Mouse (Mus musculus): ENCODE data around the gene Bcat1. TPM values are rescaled to one million over a fixed set of nuclear protein-coding genes. Genes with fewer than 3 reads are reported as not detected.

Gene Bcat1
- polyA plus RNA-seq, 1 experiment = 141 TPM

GRCm38 (mm10) chr6:145017508-145017907 lies 58.5 kb downstream of the Bcat1 start:
- Histone ChIP-seq H3K27ac (ENCODE audit: insufficient read depth, low read length) (no peak overlapping the region), H3K36me3 (ENCODE audit: control insufficient read depth, insufficient read depth, low read length, poor library complexity, severe bottlenecking) (peaks cover 46% of the 10 kb centered on the region)
- TF ChIP-seq EP300 (IDR thresholded peaks at IDR 0.05; ENCODE audit: insufficient read depth, low read depth, low read length) (no peak), POLR2A (IDR thresholded peaks at IDR 0.05; ENCODE audit: insufficient read depth, low read length) (no peak), CTCF (IDR thresholded peaks at IDR 0.05; ENCODE audit: low read depth, low read length) (no peak)

GRCm38 (mm10) chr6:145016639-145017038 lies 59.3 kb downstream of the Bcat1 start:
- no peak for TF ChIP-seq POLR2A (IDR thresholded peaks at IDR 0.05; ENCODE audit: insufficient read depth, low read length)
- TF ChIP-seq CTCF (IDR thresholded peaks at IDR 0.05; ENCODE audit: low read depth, low read length) = no peak
- TF ChIP-seq EP300 (IDR thresholded peaks at IDR 0.05; ENCODE audit: insufficient read depth, low read depth, low read length) = no peak
- peaks cover 41% of the 10 kb centered on the region for H3K36me3 ChIP-seq (ENCODE audit: control insufficient read depth, insufficient read depth, low read length, poor library complexity, severe bottlenecking)
- no peak overlapping the region for H3K27ac ChIP-seq (ENCODE audit: insufficient read depth, low read length)
- no peaks in the 10 kb centered on the region for H3K27me3 ChIP-seq (ENCODE audit: control insufficient read depth, insufficient read depth, low read length, poor library complexity, severe bottlenecking)
- no peaks in the 10 kb centered on the region for H3K4me1 ChIP-seq (ENCODE audit: control insufficient read depth, insufficient read depth, low read length)
- no peaks in the 10 kb centered on the region for H3K9me3 ChIP-seq (replicated peaks; ENCODE audit: control insufficient read depth, insufficient read depth, low read length, poor library complexity, severe bottlenecking)
- H3K4me3 ChIP-seq (ENCODE audit: low read depth, low read length) = no peak overlapping the region
- H3K9ac ChIP-seq (ENCODE audit: low read depth, poor library complexity, severe bottlenecking) = no peak overlapping the region

More at GRCm38 (mm10) chr6:145017508-145017907, 58.5 kb downstream of the Bcat1 start:
- no peaks in the 10 kb centered on the region for H3K9me3 ChIP-seq (replicated peaks; ENCODE audit: control insufficient read depth, insufficient read depth, low read length, poor library complexity, severe bottlenecking)
- H3K4me3 ChIP-seq (ENCODE audit: low read depth, low read length) = no peak overlapping the region
- H3K27me3 ChIP-seq (ENCODE audit: control insufficient read depth, insufficient read depth, low read length, poor library complexity, severe bottlenecking) = no peaks in the 10 kb centered on the region
- H3K9ac ChIP-seq (ENCODE audit: low read depth, poor library complexity, severe bottlenecking) = no peak overlapping the region
- no peaks in the 10 kb centered on the region for H3K4me1 ChIP-seq (ENCODE audit: control insufficient read depth, insufficient read depth, low read length)

GRCm38 (mm10) chr6:145014944-145015343 lies 61.0 kb downstream of the Bcat1 start:
- no peak overlapping the region for H3K27ac ChIP-seq (ENCODE audit: insufficient read depth, low read length)
- no peak overlapping the region for H3K9ac ChIP-seq (ENCODE audit: low read depth, poor library complexity, severe bottlenecking)
- H3K27me3 ChIP-seq (ENCODE audit: control insufficient read depth, insufficient read depth, low read length, poor library complexity, severe bottlenecking) = no peaks in the 10 kb centered on the region
- TF ChIP-seq CTCF (IDR thresholded peaks at IDR 0.05; ENCODE audit: low read depth, low read length) (peak; percentile 32), EP300 (IDR thresholded peaks at IDR 0.05; ENCODE audit: insufficient read depth, low read depth, low read length) (no peak)
- no peaks in the 10 kb centered on the region for H3K4me1 ChIP-seq (ENCODE audit: control insufficient read depth, insufficient read depth, low read length)
- peaks cover 37% of the 10 kb centered on the region for H3K36me3 ChIP-seq (ENCODE audit: control insufficient read depth, insufficient read depth, low read length, poor library complexity, severe bottlenecking)
- no peak overlapping the region for H3K4me3 ChIP-seq (ENCODE audit: low read depth, low read length)
- no peaks in the 10 kb centered on the region for H3K9me3 ChIP-seq (replicated peaks; ENCODE audit: control insufficient read depth, insufficient read depth, low read length, poor library complexity, severe bottlenecking)

- Histone ChIP-seq H3K36me3 (ENCODE audit: control insufficient read depth, insufficient read depth, low read length, poor library complexity, severe bottlenecking) (peaks cover 47% of the 10 kb centered on the region), H3K4me1 (ENCODE audit: control insufficient read depth, insufficient read depth, low read length) (no peaks in the 10 kb centered on the region), H3K9me3 (replicated peaks; ENCODE audit: control insufficient read depth, insufficient read depth, low read length, poor library complexity, severe bottlenecking) (no peaks in the 10 kb centered on the region), H3K27ac (ENCODE audit: insufficient read depth, low read length) (no peak overlapping the region), H3K9ac (ENCODE audit: low read depth, poor library complexity, severe bottlenecking) (no peak overlapping the region), H3K4me3 (ENCODE audit: low read depth, low read length) (no peak overlapping the region), H3K27me3 (ENCODE audit: control insufficient read depth, insufficient read depth, low read length, poor library complexity, severe bottlenecking) (no peaks in the 10 kb centered on the region)
- TF ChIP-seq POLR2A (IDR thresholded peaks at IDR 0.05; ENCODE audit: insufficient read depth, low read length) = no peak
- no peak for TF ChIP-seq CTCF (IDR thresholded peaks at IDR 0.05; ENCODE audit: low read depth, low read length)
- no peak for TF ChIP-seq EP300 (IDR thresholded peaks at IDR 0.05; ENCODE audit: insufficient read depth, low read depth, low read length)
These were observed 63.3 kb downstream of the Bcat1 start for GRCm38 (mm10) chr6:145012699-145013098.

- TF ChIP-seq CTCF (IDR thresholded peaks at IDR 0.05; ENCODE audit: low read depth, low read length) (no peak), POLR2A (IDR thresholded peaks at IDR 0.05; ENCODE audit: insufficient read depth, low read length) (no peak), EP300 (IDR thresholded peaks at IDR 0.05; ENCODE audit: insufficient read depth, low read depth, low read length) (no peak)
- Histone ChIP-seq H3K27me3 (ENCODE audit: control insufficient read depth, insufficient read depth, low read length, poor library complexity, severe bottlenecking) (no peaks in the 10 kb centered on the region), H3K9me3 (replicated peaks; ENCODE audit: control insufficient read depth, insufficient read depth, low read length, poor library complexity, severe bottlenecking) (no peaks in the 10 kb centered on the region), H3K4me1 (ENCODE audit: control insufficient read depth, insufficient read depth, low read length) (no peaks in the 10 kb centered on the region), H3K9ac (ENCODE audit: low read depth, poor library complexity, severe bottlenecking) (no peak overlapping the region), H3K36me3 (ENCODE audit: control insufficient read depth, insufficient read depth, low read length, poor library complexity, severe bottlenecking) (peaks cover 54% of the 10 kb centered on the region), H3K27ac (ENCODE audit: insufficient read depth, low read length) (no peak overlapping the region), H3K4me3 (ENCODE audit: low read depth, low read length) (no peak overlapping the region)
These were observed 64.8 kb downstream of the Bcat1 start for GRCm38 (mm10) chr6:145011141-145011540.

- H3K9ac ChIP-seq (ENCODE audit: low read depth, poor library complexity, severe bottlenecking) = no peak overlapping the region
- no peak for TF ChIP-seq EP300 (IDR thresholded peaks at IDR 0.05; ENCODE audit: insufficient read depth, low read depth, low read length)
- peak; percentile 14 for TF ChIP-seq CTCF (IDR thresholded peaks at IDR 0.05; ENCODE audit: low read depth, low read length)
- H3K9me3 ChIP-seq (replicated peaks; ENCODE audit: control insufficient read depth, insufficient read depth, low read length, poor library complexity, severe bottlenecking) = no peaks in the 10 kb centered on the region
- no peaks in the 10 kb centered on the region for H3K4me1 ChIP-seq (ENCODE audit: control insufficient read depth, insufficient read depth, low read length)
- H3K27ac ChIP-seq (ENCODE audit: insufficient read depth, low read length) = no peak overlapping the region
- no peak overlapping the region for H3K4me3 ChIP-seq (ENCODE audit: low read depth, low read length)
- H3K27me3 ChIP-seq (ENCODE audit: control insufficient read depth, insufficient read depth, low read length, poor library complexity, severe bottlenecking) = no peaks in the 10 kb centered on the region
- H3K36me3 ChIP-seq (ENCODE audit: control insufficient read depth, insufficient read depth, low read length, poor library complexity, severe bottlenecking) = peaks cover 50% of the 10 kb centered on the region
These were observed 65.8 kb downstream of the Bcat1 start for GRCm38 (mm10) chr6:145009859-145010818.

Data from ES-Bruce4 (cell line).